Comparison of ENCODE assay signal across 17 mouse cellular contexts in the genomic region with DNA sequence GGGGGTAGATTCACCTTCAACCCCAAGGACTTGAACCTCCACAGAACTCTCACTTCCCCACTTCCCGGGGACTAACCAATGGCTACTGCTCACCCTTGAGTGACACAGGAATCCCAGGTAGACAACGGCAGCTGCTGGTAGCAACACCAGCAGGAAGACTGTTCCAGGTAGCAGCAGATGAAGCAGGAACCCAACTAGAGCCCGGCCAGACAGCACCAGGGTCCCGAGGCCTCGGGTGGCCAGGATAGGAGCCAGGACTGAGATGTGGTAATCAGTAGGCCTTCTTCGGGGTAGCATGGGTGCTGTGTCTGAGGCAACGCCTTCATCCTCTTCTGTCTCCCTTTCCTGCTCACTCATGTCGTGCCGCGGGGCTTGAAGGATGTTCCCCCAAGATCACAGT. TPM values are rescaled to one million over a fixed set of nuclear protein-coding genes. Genes with fewer than 3 reads are reported as not detected.
DNase-seq lines count a peak whose midpoint lies in the region; ATAC-seq and TF ChIP-seq lines count a peak whose summit lies in the region.
"Had no signal": no experiment of that assay in that cellular context is flagged by ENCODE, and none has a peak within 500 bp of the region (broad histone marks: within the 10 kb centered on the region; RNA-seq: fewer than 3 reads in every experiment).

No protein-coding gene starts in this region.

- intact Hi-C loops in left cerebral cortex, postnatal 10 days (cut with DNase I), result no loop called here

- no peak for TF ChIP-seq CTCF in lung, adult 2 months (IDR thresholded peaks at IDR 0.05; ENCODE audit: insufficient read depth, low read length)

- WGBS in heart, embryonic 11.5 days (ENCODE audit: insufficient replicate concordance), result 62% methylated on average over 10 of the region's 10 CpGs
- WGBS in midbrain, embryonic 10.5 days, result 81% methylated on average over 10 of the region's 10 CpGs
- WGBS in midbrain, embryonic 11.5 days, result 82% methylated on average over 10 of the region's 10 CpGs
- 88% methylated on average over 10 of the region's 10 CpGs for WGBS in hindbrain, embryonic 14.5 days
- WGBS in neural tube, embryonic 13.5 days, result 83% methylated on average over 10 of the region's 10 CpGs
- 83% methylated on average over 10 of the region's 10 CpGs for WGBS in lung, adult 2 months

- peak overlapping the region; percentile 58 for H3K9ac ChIP-seq in heart, embryonic 11.5 days (ENCODE audit: low read depth, low read length)
- H3K9ac ChIP-seq in midbrain, embryonic 11.5 days (ENCODE audit: low read length), result no peak overlapping the region
- no peak overlapping the region for H3K9ac ChIP-seq in hindbrain, embryonic 14.5 days
- peak overlapping the region; percentile 82; the same call in 1 of the 2 replicates for H3K9ac ChIP-seq in neural tube, embryonic 13.5 days

- no peaks in the 10 kb centered on the region for H3K36me3 ChIP-seq in heart, embryonic 11.5 days (ENCODE audit: control insufficient read depth, insufficient read depth, low read length)
- H3K36me3 ChIP-seq in midbrain, embryonic 10.5 days, result no peaks in the 10 kb centered on the region
- no peaks in the 10 kb centered on the region for H3K36me3 ChIP-seq in midbrain, embryonic 11.5 days (ENCODE audit: control insufficient read depth, insufficient read depth, low read length)
- no peaks in the 10 kb centered on the region for H3K36me3 ChIP-seq in hindbrain, embryonic 14.5 days (replicated peaks; ENCODE audit: control insufficient read depth, insufficient read depth)
- no peaks in the 10 kb centered on the region for H3K36me3 ChIP-seq in neural tube, embryonic 13.5 days
- H3K36me3 ChIP-seq: embryonic facial prominence, embryonic 13.5 days; lung, embryonic 15.5 days had no signal

- peak overlapping the region; percentile 70 for H3K27ac ChIP-seq in heart, embryonic 11.5 days (ENCODE audit: low read depth, low read length)
- 0 out of 2 replicates have a peak overlapping the region, but pooled peaks have one; percentile 42 for H3K27ac ChIP-seq in midbrain, embryonic 10.5 days (replicated peaks)
- H3K27ac ChIP-seq in midbrain, embryonic 11.5 days (ENCODE audit: low read depth, low read length), result no peak overlapping the region
- no peak overlapping the region for H3K27ac ChIP-seq in hindbrain, embryonic 14.5 days
- H3K27ac ChIP-seq in neural tube, embryonic 13.5 days (replicated peaks), result no peak overlapping the region
- H3K27ac ChIP-seq: lung, embryonic 15.5 days had no signal

- peak overlapping the region; percentile 41 for H3K4me2 ChIP-seq in heart, embryonic 11.5 days
- no peak overlapping the region for H3K4me2 ChIP-seq in midbrain, embryonic 11.5 days
- H3K4me2 ChIP-seq in hindbrain, embryonic 14.5 days (replicated peaks), result 0 out of 2 replicates have a peak overlapping the region, but pooled peaks have one; percentile 10
- no peak overlapping the region for H3K4me2 ChIP-seq in neural tube, embryonic 13.5 days

- DNase-seq in heart, adult 8-10 months (ENCODE audit: low spot score), result no peak
- DNase-seq in midbrain, embryonic 10.5 days (ENCODE audit: low spot score), result no peak
- no peak for DNase-seq in midbrain, embryonic 11.5 days (ENCODE audit: low spot score, missing footprints)
- DNase-seq in hindbrain, embryonic 14.5 days (ENCODE audit: low spot score), result no peak
- DNase-seq in lung, adult 2 months, result no peak
- no peak for DNase-seq in left cerebral cortex, postnatal 10 days (ENCODE audit: extremely low spot score in 1 of 2, low spot score in 2 of 2)
- DNase-seq: adrenal gland, postnatal 14 days; cerebellum, adult 11-12 months; retina, postnatal 1 day had no signal

- no peaks in the 10 kb centered on the region for H3K9me3 ChIP-seq in heart, embryonic 11.5 days (replicated peaks; ENCODE audit: control insufficient read depth, low read length)
- no peaks in the 10 kb centered on the region for H3K9me3 ChIP-seq in midbrain, embryonic 10.5 days (replicated peaks)
- H3K9me3 ChIP-seq in midbrain, embryonic 11.5 days (ENCODE audit: control insufficient read depth, low read length), result no peaks in the 10 kb centered on the region
- H3K9me3 ChIP-seq in hindbrain, embryonic 14.5 days (ENCODE audit: control insufficient read depth, low read length), result no peaks in the 10 kb centered on the region
- H3K9me3 ChIP-seq in neural tube, embryonic 13.5 days, result no peaks in the 10 kb centered on the region
- H3K9me3 ChIP-seq: embryonic facial prominence, embryonic 13.5 days; lung, embryonic 15.5 days had no signal

- TF ChIP-seq POLR2A in lung, adult 2 months (IDR thresholded peaks at IDR 0.05; ENCODE audit: borderline replicate concordance, extremely low read depth, low read depth, low read length), result no peak

- ATAC-seq in heart, embryonic 11.5 days (replicated peaks; ENCODE audit: insufficient number of reproducible peaks, low FRiP score, low TSS enrichment), result no peak
- ATAC-seq in midbrain, embryonic 11.5 days (ENCODE audit: low FRiP score), result no peak
- ATAC-seq in hindbrain, embryonic 14.5 days (ENCODE audit: low FRiP score), result no peak
- 0 out of 2 replicates have a peak, but pooled peaks have one; percentile 8 for ATAC-seq in neural tube, embryonic 13.5 days (ENCODE audit: low read depth)

- peaks cover 17% of the 10 kb centered on the region for H3K4me1 ChIP-seq in heart, embryonic 11.5 days (ENCODE audit: control insufficient read depth, insufficient read depth, low read length)
- H3K4me1 ChIP-seq in midbrain, embryonic 10.5 days, result peaks cover 31% of the 10 kb centered on the region
- H3K4me1 ChIP-seq in midbrain, embryonic 11.5 days (ENCODE audit: control insufficient read depth, insufficient read depth, low read length), result peaks cover 3% of the 10 kb centered on the region; the same call in 1 of the 2 replicates
- H3K4me1 ChIP-seq in hindbrain, embryonic 14.5 days (replicated peaks; ENCODE audit: control insufficient read depth, insufficient read depth, low read length), result peaks cover 11% of the 10 kb centered on the region
- H3K4me1 ChIP-seq in neural tube, embryonic 13.5 days (replicated peaks), result peaks cover 18% of the 10 kb centered on the region
- H3K4me1 ChIP-seq in lung, adult 2 months (ENCODE audit: control insufficient read depth, insufficient read depth, low read length), result no peaks in the 10 kb centered on the region

- H3K4me3 ChIP-seq in heart, embryonic 11.5 days (ENCODE audit: low read depth, low read length), result peak overlapping the region; percentile 57
- H3K4me3 ChIP-seq in midbrain, embryonic 10.5 days, result peak overlapping the region; percentile 75; the same call in 1 of the 2 replicates
- no peak overlapping the region for H3K4me3 ChIP-seq in midbrain, embryonic 11.5 days (ENCODE audit: low read depth, low read length)
- H3K4me3 ChIP-seq in hindbrain, embryonic 14.5 days (replicated peaks; ENCODE audit: low read length), result no peak overlapping the region
- no peak overlapping the region for H3K4me3 ChIP-seq in neural tube, embryonic 13.5 days
- H3K4me3 ChIP-seq in lung, adult 2 months (replicated peaks; ENCODE audit: extremely low read depth, low read depth, low read length), result no peak overlapping the region

- H3K27me3 ChIP-seq in heart, embryonic 11.5 days (ENCODE audit: control insufficient read depth, insufficient read depth, low read length), result no peaks in the 10 kb centered on the region
- peaks cover 12% of the 10 kb centered on the region; the same call in 1 of the 2 replicates for H3K27me3 ChIP-seq in midbrain, embryonic 10.5 days (ENCODE audit: low read depth, poor library complexity, severe bottlenecking)
- H3K27me3 ChIP-seq in midbrain, embryonic 11.5 days (ENCODE audit: control insufficient read depth, insufficient read depth, low read length), result no peaks in the 10 kb centered on the region
- no peaks in the 10 kb centered on the region for H3K27me3 ChIP-seq in hindbrain, embryonic 14.5 days (ENCODE audit: control insufficient read depth, insufficient read depth, low read length)
- no peaks in the 10 kb centered on the region for H3K27me3 ChIP-seq in neural tube, embryonic 13.5 days
- H3K27me3 ChIP-seq: embryonic facial prominence, embryonic 13.5 days; lung, embryonic 15.5 days had no signal

RNA-seq across cellular contexts. Expression of a gene that starts 0.4 kb away (rescaled TPM):
- 3.0 and 3.2 TPM in 2 replicates for polyA plus RNA-seq in heart, embryonic 11.5 days (2014; fragmentation: Nextera tagmentation; extraction: Ambion mirVana)
- 1 to 10 TPM in 1 of 4 experiments, under 1 TPM in 3; 0.66 to 1.1 (median 0.81) TPM for total RNA-seq in heart, adult 8-10 months (2022)
- 0.31 and 0.45 TPM in 2 replicates for polyA plus RNA-seq in midbrain, embryonic 10.5 days (2016; fragmentation: Nextera tagmentation; extraction: Ambion mirVana)
- 0.14 and 0.21 TPM in 2 replicates for polyA plus RNA-seq in midbrain, embryonic 11.5 days (2014; fragmentation: Nextera tagmentation; extraction: Ambion mirVana)
- 0.84 and 0.93 TPM in 2 replicates for polyA plus RNA-seq in hindbrain, embryonic 14.5 days (2014; fragmentation: Nextera tagmentation; extraction: Ambion mirVana)
- polyA plus RNA-seq in neural tube, embryonic 13.5 days (2015; fragmentation: Nextera tagmentation; extraction: Ambion mirVana), result 0.49 and 1.1 TPM in 2 replicates
- 0.38 and 0.52 TPM in 2 replicates for polyA plus RNA-seq in lung, adult 2 months (2012; rRNA removed)
- total RNA-seq in left cerebral cortex, postnatal 10 days (2021), result 1 to 10 TPM; 3.0 to 5.4 TPM
- total RNA-seq: monocyte, adult 5-6 weeks had no signal

RNA-seq across cellular contexts. Expression of a gene that starts 5.0 kb away (rescaled TPM):
- not detected in 2 replicates for polyA plus RNA-seq in heart, embryonic 11.5 days (2014; fragmentation: Nextera tagmentation; extraction: Ambion mirVana)
- not detected for total RNA-seq in heart, adult 8-10 months (2022)
- polyA plus RNA-seq in midbrain, embryonic 10.5 days (2016; fragmentation: Nextera tagmentation; extraction: Ambion mirVana), result not detected in 2 replicates
- polyA plus RNA-seq in midbrain, embryonic 11.5 days (2014; fragmentation: Nextera tagmentation; extraction: Ambion mirVana), result not detected in 2 replicates
- polyA plus RNA-seq in hindbrain, embryonic 14.5 days (2014; fragmentation: Nextera tagmentation; extraction: Ambion mirVana), result not detected in 2 replicates
- not detected in 2 replicates for polyA plus RNA-seq in neural tube, embryonic 13.5 days (2015; fragmentation: Nextera tagmentation; extraction: Ambion mirVana)
- polyA plus RNA-seq in lung, adult 2 months (2012; rRNA removed), result 15.7 and 17.3 TPM in 2 replicates
- not detected for total RNA-seq in left cerebral cortex, postnatal 10 days (2021)
- total RNA-seq: adrenal gland, postnatal 14 days; layer of hippocampus, adult 18-20 months; monocyte, adult 5-6 weeks had no signal
- polyA plus RNA-seq: intestine, postnatal 0 days; limb, embryonic 11.5 days had no signal

RNA-seq across cellular contexts. Expression of a gene that starts 10.7 kb away (rescaled TPM):
- 0.89 and 1.1 TPM in 2 replicates for polyA plus RNA-seq in heart, embryonic 11.5 days (2014; fragmentation: Nextera tagmentation; extraction: Ambion mirVana)
- 1 to 10 TPM; 5.6 to 9.8 (median 8.1) TPM for total RNA-seq in heart, adult 8-10 months (2022)
- polyA plus RNA-seq in midbrain, embryonic 10.5 days (2016; fragmentation: Nextera tagmentation; extraction: Ambion mirVana), result 12.2 and 13.1 TPM in 2 replicates
- 9.1 and 9.9 TPM in 2 replicates for polyA plus RNA-seq in midbrain, embryonic 11.5 days (2014; fragmentation: Nextera tagmentation; extraction: Ambion mirVana)
- polyA plus RNA-seq in hindbrain, embryonic 14.5 days (2014; fragmentation: Nextera tagmentation; extraction: Ambion mirVana), result 24.7 and 27.6 TPM in 2 replicates
- polyA plus RNA-seq in neural tube, embryonic 13.5 days (2015; fragmentation: Nextera tagmentation; extraction: Ambion mirVana), result 23.0 and 23.4 TPM in 2 replicates
- polyA plus RNA-seq in lung, adult 2 months (2012; rRNA removed), result 9.2 and 11.8 TPM in 2 replicates
- 10 to 100 TPM; 14.6 to 19.3 TPM for total RNA-seq in left cerebral cortex, postnatal 10 days (2021)
- total RNA-seq: monocyte, adult 5-6 weeks had no signal

RNA-seq across cellular contexts. Expression of a gene that starts 17.4 kb away (rescaled TPM):
- 152 and 166 TPM in 2 replicates for polyA plus RNA-seq in heart, embryonic 11.5 days (2014; fragmentation: Nextera tagmentation; extraction: Ambion mirVana)
- 10 to 100 TPM; 78.5 to 86.8 (median 80.6) TPM for total RNA-seq in heart, adult 8-10 months (2022)
- polyA plus RNA-seq in midbrain, embryonic 10.5 days (2016; fragmentation: Nextera tagmentation; extraction: Ambion mirVana), result 235 and 260 TPM in 2 replicates
- 225 and 243 TPM in 2 replicates for polyA plus RNA-seq in midbrain, embryonic 11.5 days (2014; fragmentation: Nextera tagmentation; extraction: Ambion mirVana)
- polyA plus RNA-seq in hindbrain, embryonic 14.5 days (2014; fragmentation: Nextera tagmentation; extraction: Ambion mirVana), result 265 and 267 TPM in 2 replicates
- polyA plus RNA-seq in neural tube, embryonic 13.5 days (2015; fragmentation: Nextera tagmentation; extraction: Ambion mirVana), result 249 and 265 TPM in 2 replicates
- polyA plus RNA-seq in lung, adult 2 months (2012; rRNA removed), result 36.9 and 40.0 TPM in 2 replicates
- 100 to 1,000 TPM; 103 to 111 TPM for total RNA-seq in left cerebral cortex, postnatal 10 days (2021)

RNA-seq across cellular contexts. Expression of a gene that starts 24.4 kb away (rescaled TPM):
- polyA plus RNA-seq in heart, embryonic 11.5 days (2014; fragmentation: Nextera tagmentation; extraction: Ambion mirVana), result 84.2 and 88.2 TPM in 2 replicates
- total RNA-seq in heart, adult 8-10 months (2022), result 10 to 100 TPM; 34.9 to 45.7 (median 40.8) TPM
- 115 and 129 TPM in 2 replicates for polyA plus RNA-seq in midbrain, embryonic 10.5 days (2016; fragmentation: Nextera tagmentation; extraction: Ambion mirVana)
- 84.5 and 84.6 TPM in 2 replicates for polyA plus RNA-seq in midbrain, embryonic 11.5 days (2014; fragmentation: Nextera tagmentation; extraction: Ambion mirVana)
- 73.0 and 82.2 TPM in 2 replicates for polyA plus RNA-seq in hindbrain, embryonic 14.5 days (2014; fragmentation: Nextera tagmentation; extraction: Ambion mirVana)
- 75.1 and 76.4 TPM in 2 replicates for polyA plus RNA-seq in neural tube, embryonic 13.5 days (2015; fragmentation: Nextera tagmentation; extraction: Ambion mirVana)
- 44.5 and 48.4 TPM in 2 replicates for polyA plus RNA-seq in lung, adult 2 months (2012; rRNA removed)
- 10 to 100 TPM; 56.0 to 57.9 TPM for total RNA-seq in left cerebral cortex, postnatal 10 days (2021)

Comparison
In these comparisons a context has a peak if more than half of its experiments do, and no peak if none do; other contexts are left out.
1. H3K27ac ChIP-seq: peak in heart, embryonic 11.5 days (single experiment) and midbrain, embryonic 10.5 days (single experiment); none in midbrain, embryonic 11.5 days (single experiment), hindbrain, embryonic 14.5 days (single experiment) and neural tube, embryonic 13.5 days (single experiment).
2. H3K4me3 ChIP-seq: peak in heart, embryonic 11.5 days (single experiment) and midbrain, embryonic 10.5 days (single experiment); none in midbrain, embryonic 11.5 days (single experiment), hindbrain, embryonic 14.5 days (single experiment), neural tube, embryonic 13.5 days (single experiment) and lung, adult 2 months (single experiment).
3. H3K4me2 ChIP-seq: peak in heart, embryonic 11.5 days (single experiment) and hindbrain, embryonic 14.5 days (single experiment); none in midbrain, embryonic 11.5 days (single experiment) and neural tube, embryonic 13.5 days (single experiment).
4. H3K9ac ChIP-seq: peak in heart, embryonic 11.5 days (single experiment) and neural tube, embryonic 13.5 days (single experiment); none in midbrain, embryonic 11.5 days (single experiment) and hindbrain, embryonic 14.5 days (single experiment).
5. RNA of a gene that starts 5.0 kb away (polyA plus RNA-seq): 15.7 to 17.3 TPM in lung, adult 2 months; not detected in midbrain, embryonic 11.5 days, not detected in heart, embryonic 11.5 days, not detected in midbrain, embryonic 10.5 days, not detected in hindbrain, embryonic 14.5 days and not detected in neural tube, embryonic 13.5 days; every median in the first group is over 10 times any median in the second.